Mouse (Mus musculus) megakaryocyte-erythroid progenitor cell, adult 5-6 weeks (primary cell): ENCODE measurements around the gene Vmn1r53. TPM values are rescaled to one million over a fixed set of nuclear protein-coding genes. Genes with fewer than 3 reads are reported as not detected.
"Not testable (repeated sequence)": the region's sequence is repeated elsewhere in the genome, so short reads cannot be mapped to it uniquely, and the experiment has no call there.

Experiments used
- ATAC-seq: replicated peaks from 2 replicates; pipeline ENCODE4 v1.8.0; 2016; ENCODE audit warnings: mild to moderate bottlenecking, inconsistent platforms; ENCODE audit not compliant: severe bottlenecking, poor library complexity, low FRiP score, low TSS enrichment
- total RNA-seq, 2 experiments: library from RNA; stranded (forward) in 1 of 2; stranded (reverse) in 1 of 2; fragments of 200-1000, 215-1000 nt in 1 of 2; fragments of >200 nt in 1 of 2; fragmentation: Nextera tagmentation in 1 of 2; gene quantifications; 2 replicates each; pipeline ENCODE4 v1.2.3; 2014 to 2017

The Vmn1r53 gene
- total RNA-seq (2014; fragmentation: Nextera tagmentation) (not detected in 2 replicates), total RNA-seq (2017) (not detected in 2 replicates)

- ATAC-seq = no peak
These were observed at the start of gene Vmn1r53 for GRCm38 (mm10) chr6:90224338-90224737. TSS of gene Vmn1r53 (minus strand) at chr6:90224438.

- ATAC-seq = no peak
These were observed 21.8 kb upstream of the Vmn1r53 start, which contains the start of gene Vmn1r54 for GRCm38 (mm10) chr6:90246000-90246399. TSS of gene Vmn1r54 (plus strand) at chr6:90246300.

GRCm38 (mm10) chr6:90244019-90244418 is 19.8 kb upstream of the Vmn1r53 start:
- ATAC-seq = no peak

- ATAC-seq = no peak
These were observed 8.4 kb upstream of the Vmn1r53 start for GRCm38 (mm10) chr6:90232681-90233080.

GRCm38 (mm10) chr6:90232114-90232513 is 7.9 kb upstream of the Vmn1r53 start:
- ATAC-seq = not testable (repeated sequence)

GRCm38 (mm10) chr6:90202493-90202892 is 21.7 kb downstream of the Vmn1r53 start, which contains the start of gene V1ra8:
TSS of gene V1ra8 (plus strand) at chr6:90202793.
- ATAC-seq = not testable (repeated sequence)

- ATAC-seq = no peak
These were observed 49.7 kb downstream of the Vmn1r53 start, which contains the start of gene Vmn1r52 for GRCm38 (mm10) chr6:90174508-90174907. TSS of gene Vmn1r52 (plus strand) at chr6:90174808.

Other genes with a start within 250 kb of the Vmn1r53 start
- not detected in 2 replicates for gene Vmn1r47, start 208.3 kb downstream of the Vmn1r53 start, total RNA-seq (2014; fragmentation: Nextera tagmentation)
- not detected in 2 replicates for gene Vmn1r47, start 208.3 kb downstream of the Vmn1r53 start, total RNA-seq (2017)
- not detected in 2 replicates for gene Vmn1r48, start 187.6 kb downstream of the Vmn1r53 start, total RNA-seq (2014; fragmentation: Nextera tagmentation)
- gene Vmn1r48, start 187.6 kb downstream of the Vmn1r53 start, total RNA-seq (2017) = not detected in 2 replicates
- gene Vmn1r49, start 145.9 kb downstream of the Vmn1r53 start, total RNA-seq (2014; fragmentation: Nextera tagmentation) = not detected in 2 replicates
- not detected in 2 replicates for gene Vmn1r49, start 145.9 kb downstream of the Vmn1r53 start, total RNA-seq (2017)
- gene Vmn1r50, start 123.0 kb downstream of the Vmn1r53 start, total RNA-seq (2014; fragmentation: Nextera tagmentation) = not detected in 2 replicates
- not detected in 2 replicates for gene Vmn1r50, start 123.0 kb downstream of the Vmn1r53 start, total RNA-seq (2017)
- not detected in 2 replicates for gene Vmn1r51, start 101.8 kb downstream of the Vmn1r53 start, total RNA-seq (2014; fragmentation: Nextera tagmentation)
- not detected in 2 replicates for gene Vmn1r51, start 101.8 kb downstream of the Vmn1r53 start, total RNA-seq (2017)
- not detected in 2 replicates for gene Vmn1r52, start 49.6 kb downstream of the Vmn1r53 start, total RNA-seq (2014; fragmentation: Nextera tagmentation)
- not detected in 2 replicates for gene Vmn1r52, start 49.6 kb downstream of the Vmn1r53 start, total RNA-seq (2017)
- not detected in 2 replicates for gene V1ra8, start 21.6 kb downstream of the Vmn1r53 start, total RNA-seq (2014; fragmentation: Nextera tagmentation)
- gene V1ra8, start 21.6 kb downstream of the Vmn1r53 start, total RNA-seq (2017) = not detected in 2 replicates
- not detected in 2 replicates for gene Vmn1r54, start 21.9 kb upstream of the Vmn1r53 start, total RNA-seq (2014; fragmentation: Nextera tagmentation)
- not detected in 2 replicates for gene Vmn1r54, start 21.9 kb upstream of the Vmn1r53 start, total RNA-seq (2017)
- not detected in 2 replicates for gene BC048671, start 76.8 kb upstream of the Vmn1r53 start, total RNA-seq (2014; fragmentation: Nextera tagmentation)
- gene BC048671, start 76.8 kb upstream of the Vmn1r53 start, total RNA-seq (2017) = not detected in 2 replicates
- gene Chst13, start 100.7 kb upstream of the Vmn1r53 start, total RNA-seq (2014; fragmentation: Nextera tagmentation) = not detected in 2 replicates
- not detected in 2 replicates for gene Chst13, start 100.7 kb upstream of the Vmn1r53 start, total RNA-seq (2017)
- gene Uroc1, start 108.8 kb upstream of the Vmn1r53 start, total RNA-seq (2014; fragmentation: Nextera tagmentation) = not detected in 2 replicates
- not detected in 2 replicates for gene Uroc1, start 108.8 kb upstream of the Vmn1r53 start, total RNA-seq (2017)
- gene Zxdc, start 145.1 kb upstream of the Vmn1r53 start, total RNA-seq (2014; fragmentation: Nextera tagmentation) = 10.2 and 11.9 TPM in 2 replicates
- gene Zxdc, start 145.1 kb upstream of the Vmn1r53 start, total RNA-seq (2017) = 8.0 and 8.9 TPM in 2 replicates
- not detected in 2 replicates for gene Cfap100, start 204.4 kb upstream of the Vmn1r53 start, total RNA-seq (2014; fragmentation: Nextera tagmentation)
- not detected in 2 replicates for gene Cfap100, start 204.4 kb upstream of the Vmn1r53 start, total RNA-seq (2017)
- gene Klf15, start 238.1 kb upstream of the Vmn1r53 start, total RNA-seq (2014; fragmentation: Nextera tagmentation) = not detected in 2 replicates
- gene Klf15, start 238.1 kb upstream of the Vmn1r53 start, total RNA-seq (2017) = not detected in 2 replicates